Mouse (Mus musculus): ENCODE measurements around the gene AA467197. TPM values are rescaled to one million over a fixed set of nuclear protein-coding genes. Genes with fewer than 3 reads are reported as not detected.

AA467197 gene
- polyA plus RNA-seq (2012; ENCODE audit: low replicate concordance), result not detected in 2 replicates

GRCm38 (mm10) chr2:122636686-122637085 is at the start of gene AA467197:
TSS of gene AA467197 (plus strand) at chr2:122636986.

GRCm38 (mm10) chr2:122610746-122611653 is 25.8 kb upstream of the AA467197 start, which contains the start of gene Gatm:
TSS of gene Gatm (minus strand) at chr2:122611303.

Other genes with a start within 250 kb of the AA467197 start
- gene Slc28a2, start 210.5 kb upstream of the AA467197 start, polyA plus RNA-seq (2012; ENCODE audit: low replicate concordance), result 0.11 and 0.17 TPM in 2 replicates
- gene Gm14085, start 152.0 kb upstream of the AA467197 start, polyA plus RNA-seq (2012; ENCODE audit: low replicate concordance), result not detected in 2 replicates
- 5.1 and 8.3 TPM in 2 replicates for gene Gatm, start 25.7 kb upstream of the AA467197 start, polyA plus RNA-seq (2012; ENCODE audit: low replicate concordance)
- gene Slc30a4, start 65.7 kb downstream of the AA467197 start, polyA plus RNA-seq (2012; ENCODE audit: low replicate concordance), result 0.55 and 0.69 TPM in 2 replicates
- 13.8 and 15.9 TPM in 2 replicates for gene Bloc1s6, start 101.5 kb downstream of the AA467197 start, polyA plus RNA-seq (2012; ENCODE audit: low replicate concordance)
- 0.37 and 1.5 TPM in 2 replicates for gene Sqor, start 128.3 kb downstream of the AA467197 start, polyA plus RNA-seq (2012; ENCODE audit: low replicate concordance)

All from leukemia stem cell, adult 10-12 weeks (primary cell).